Mouse (Mus musculus): ENCODE measurements around the gene Appbp2. TPM values are rescaled to one million over a fixed set of nuclear protein-coding genes. Genes with fewer than 3 reads are reported as not detected.

The Appbp2 gene
- polyA plus RNA-seq, 1 experiment = 43.0 TPM

- no peak for DNase-seq
- WGBS = 21% methylated on average over 3 of the region's 3 CpGs
- no peak for TF ChIP-seq POLR2A (IDR thresholded peaks at IDR 0.05; ENCODE audit: borderline replicate concordance, insufficient read depth, low read length)
- TF ChIP-seq CTCF (IDR thresholded peaks at IDR 0.05; ENCODE audit: borderline replicate concordance, insufficient read depth, low read depth, low read length) = no peak
- no peaks in the 10 kb centered on the region for H3K4me1 ChIP-seq (ENCODE audit: control insufficient read depth, insufficient read depth, low read length)
- H3K27ac ChIP-seq (ENCODE audit: insufficient read depth, low read length) = no peak overlapping the region
- H3K27me3 ChIP-seq (ENCODE audit: control insufficient read depth, insufficient read depth, low read length) = no peaks in the 10 kb centered on the region
- H3K4me3 ChIP-seq (replicated peaks; ENCODE audit: insufficient read depth, low read depth, low read length) = no peak overlapping the region
Observed at GRCm38 (mm10) chr11:85250467-85250866, 15.5 kb upstream of the Appbp2 start.

GRCm38 (mm10) chr11:85249338-85249737 lies 14.4 kb upstream of the Appbp2 start:
- TF ChIP-seq CTCF (IDR thresholded peaks at IDR 0.05; ENCODE audit: borderline replicate concordance, insufficient read depth, low read depth, low read length) (no peak), POLR2A (IDR thresholded peaks at IDR 0.05; ENCODE audit: borderline replicate concordance, insufficient read depth, low read length) (no peak)
- no peak for DNase-seq
- Histone ChIP-seq H3K27me3 (ENCODE audit: control insufficient read depth, insufficient read depth, low read length) (no peaks in the 10 kb centered on the region), H3K27ac (ENCODE audit: insufficient read depth, low read length) (no peak overlapping the region), H3K4me1 (ENCODE audit: control insufficient read depth, insufficient read depth, low read length) (no peaks in the 10 kb centered on the region), H3K4me3 (replicated peaks; ENCODE audit: insufficient read depth, low read depth, low read length) (no peak overlapping the region)
- WGBS = 69% methylated on average over 3 of the region's 3 CpGs

GRCm38 (mm10) chr11:85248151-85248550 lies 13.2 kb upstream of the Appbp2 start:
- no peaks in the 10 kb centered on the region for H3K4me1 ChIP-seq (ENCODE audit: control insufficient read depth, insufficient read depth, low read length)
- TF ChIP-seq POLR2A (IDR thresholded peaks at IDR 0.05; ENCODE audit: borderline replicate concordance, insufficient read depth, low read length) (no peak), CTCF (IDR thresholded peaks at IDR 0.05; ENCODE audit: borderline replicate concordance, insufficient read depth, low read depth, low read length) (no peak)
- DNase-seq = no peak
- 97% methylated on average over 2 of the region's 2 CpGs for WGBS
- no peaks in the 10 kb centered on the region for H3K27me3 ChIP-seq (ENCODE audit: control insufficient read depth, insufficient read depth, low read length)
- no peak overlapping the region for H3K27ac ChIP-seq (ENCODE audit: insufficient read depth, low read length)
- no peak overlapping the region for H3K4me3 ChIP-seq (replicated peaks; ENCODE audit: insufficient read depth, low read depth, low read length)

GRCm38 (mm10) chr11:85241226-85241625 lies 6.3 kb upstream of the Appbp2 start:
- Histone ChIP-seq H3K4me3 (replicated peaks; ENCODE audit: insufficient read depth, low read depth, low read length) (no peak overlapping the region), H3K27me3 (ENCODE audit: control insufficient read depth, insufficient read depth, low read length) (no peaks in the 10 kb centered on the region), H3K27ac (ENCODE audit: insufficient read depth, low read length) (no peak overlapping the region), H3K4me1 (ENCODE audit: control insufficient read depth, insufficient read depth, low read length) (no peaks in the 10 kb centered on the region)
- DNase-seq = no peak
- TF ChIP-seq POLR2A (IDR thresholded peaks at IDR 0.05; ENCODE audit: borderline replicate concordance, insufficient read depth, low read length) (no peak), CTCF (IDR thresholded peaks at IDR 0.05; ENCODE audit: borderline replicate concordance, insufficient read depth, low read depth, low read length) (no peak)
- WGBS = 93% methylated on average over 8 of the region's 8 CpGs

- WGBS = 80% methylated on average over 3 of the region's 3 CpGs
- no peaks in the 10 kb centered on the region for H3K4me1 ChIP-seq (ENCODE audit: control insufficient read depth, insufficient read depth, low read length)
- TF ChIP-seq POLR2A (IDR thresholded peaks at IDR 0.05; ENCODE audit: borderline replicate concordance, insufficient read depth, low read length) = no peak
- no peak for TF ChIP-seq CTCF (IDR thresholded peaks at IDR 0.05; ENCODE audit: borderline replicate concordance, insufficient read depth, low read depth, low read length)
- H3K27ac ChIP-seq (ENCODE audit: insufficient read depth, low read length) = no peak overlapping the region
- no peak overlapping the region for H3K4me3 ChIP-seq (replicated peaks; ENCODE audit: insufficient read depth, low read depth, low read length)
- no peak for DNase-seq
- no peaks in the 10 kb centered on the region for H3K27me3 ChIP-seq (ENCODE audit: control insufficient read depth, insufficient read depth, low read length)
Observed at GRCm38 (mm10) chr11:85240211-85240610, 5.3 kb upstream of the Appbp2 start.

- under 1% methylated on average over 70 of the region's 70 CpGs for WGBS
- Histone ChIP-seq H3K27ac (ENCODE audit: insufficient read depth, low read length) (peak overlapping the region; percentile 86), H3K4me1 (ENCODE audit: control insufficient read depth, insufficient read depth, low read length) (no peaks in the 10 kb centered on the region), H3K27me3 (ENCODE audit: control insufficient read depth, insufficient read depth, low read length) (no peaks in the 10 kb centered on the region), H3K4me3 (replicated peaks; ENCODE audit: insufficient read depth, low read depth, low read length) (peak overlapping the region; percentile 74)
- TF ChIP-seq CTCF (IDR thresholded peaks at IDR 0.05; ENCODE audit: borderline replicate concordance, insufficient read depth, low read depth, low read length) = no peak
- TF ChIP-seq POLR2A (IDR thresholded peaks at IDR 0.05; ENCODE audit: borderline replicate concordance, insufficient read depth, low read length) = no peak
- DNase-seq = peak; percentile 86 to 88
Observed at GRCm38 (mm10) chr11:85234363-85234989, 454 bp downstream of the Appbp2 start.

- TF ChIP-seq POLR2A (IDR thresholded peaks at IDR 0.05; ENCODE audit: borderline replicate concordance, insufficient read depth, low read length) (no peak), CTCF (IDR thresholded peaks at IDR 0.05; ENCODE audit: borderline replicate concordance, insufficient read depth, low read depth, low read length) (no peak)
- no peak overlapping the region for H3K27ac ChIP-seq (ENCODE audit: insufficient read depth, low read length)
- H3K27me3 ChIP-seq (ENCODE audit: control insufficient read depth, insufficient read depth, low read length) = no peaks in the 10 kb centered on the region
- H3K4me1 ChIP-seq (ENCODE audit: control insufficient read depth, insufficient read depth, low read length) = peaks cover 3% of the 10 kb centered on the region; the same call in 1 of the 2 replicates
- DNase-seq = no peak
- WGBS = 2% methylated on average over 9 of the region's 9 CpGs
- H3K4me3 ChIP-seq (replicated peaks; ENCODE audit: insufficient read depth, low read depth, low read length) = peak overlapping the region; percentile 74
Observed at GRCm38 (mm10) chr11:85233676-85234210, 1.2 kb downstream of the Appbp2 start.

- H3K27me3 ChIP-seq (ENCODE audit: control insufficient read depth, insufficient read depth, low read length) = no peaks in the 10 kb centered on the region
- WGBS = 99% methylated on average over 3 of the region's 3 CpGs
Observed at GRCm38 (mm10) chr11:85223248-85223647, 11.7 kb downstream of the Appbp2 start.

More at GRCm38 (mm10) chr11:85223248-85223647, 11.7 kb downstream of the Appbp2 start:
- no peak for DNase-seq
- Histone ChIP-seq H3K4me1 (ENCODE audit: control insufficient read depth, insufficient read depth, low read length) (no peaks in the 10 kb centered on the region), H3K27ac (ENCODE audit: insufficient read depth, low read length) (no peak overlapping the region), H3K4me3 (replicated peaks; ENCODE audit: insufficient read depth, low read depth, low read length) (no peak overlapping the region)
- no peak for TF ChIP-seq POLR2A (IDR thresholded peaks at IDR 0.05; ENCODE audit: borderline replicate concordance, insufficient read depth, low read length)
- TF ChIP-seq CTCF (IDR thresholded peaks at IDR 0.05; ENCODE audit: borderline replicate concordance, insufficient read depth, low read depth, low read length) = no peak
